Mouse (Mus musculus) ovary, postnatal 10 days (tissue): ENCODE measurements at regions not wholly inside any gene's neighbourhood (a gene's known extent, or its start where the extent isn't known, plus 50 kb on each side); places are given as distances from the start of the nearest gene placed in this dataset.

Experiments
- DNase-seq: peaks from one replicate; pipeline ENCODE4 v3.0.0; 2022; ENCODE audit warnings: low spot score

- no peak for DNase-seq
These were observed 80.4 kb upstream of the Pmfbp1 start for GRCm38 (mm10) chr8:109413386-109413785.

GRCm38 (mm10) chr8:109415315-109415714 lies 78.5 kb upstream of the Pmfbp1 start:
- no peak for DNase-seq

GRCm38 (mm10) chr8:109415906-109416305 lies 77.9 kb upstream of the Pmfbp1 start:
- DNase-seq = no peak

- no peak for DNase-seq
These were observed 77.3 kb upstream of the Pmfbp1 start for GRCm38 (mm10) chr8:109416327-109417100.

GRCm38 (mm10) chr8:109417222-109417621 lies 76.6 kb upstream of the Pmfbp1 start:
- no peak for DNase-seq

- no peak for DNase-seq
These were observed 75.9 kb upstream of the Pmfbp1 start for GRCm38 (mm10) chr8:109417971-109418370.

- no peak for DNase-seq
These were observed 74.7 kb upstream of the Pmfbp1 start for GRCm38 (mm10) chr8:109419029-109419596.

- no peak for DNase-seq
These were observed 69.8 kb upstream of the Pmfbp1 start for GRCm38 (mm10) chr8:109424004-109424403.

- DNase-seq = no peak
These were observed 65.3 kb upstream of the Pmfbp1 start for GRCm38 (mm10) chr8:109428551-109428950.

- no peak for DNase-seq
These were observed 59.3 kb upstream of the Pmfbp1 start for GRCm38 (mm10) chr8:109434538-109434937.

- DNase-seq = no peak
These were observed 57.8 kb upstream of the Pmfbp1 start for GRCm38 (mm10) chr8:109436056-109436455.

- DNase-seq = no peak
These were observed 56.8 kb upstream of the Pmfbp1 start for GRCm38 (mm10) chr8:109436830-109437567.

- no peak for DNase-seq
These were observed 55.3 kb upstream of the Pmfbp1 start for GRCm38 (mm10) chr8:109438531-109438930.
